Mouse (Mus musculus): Measurements from ENCODE around the gene Rorc. TPM values are rescaled to one million over a fixed set of nuclear protein-coding genes. Genes with fewer than 3 reads are reported as not detected.

Gene Rorc
- polyA plus RNA-seq, 1 experiment from 2014 or later = 0.49 TPM

- ATAC-seq (ENCODE audit: low FRiP score, low read depth) = no peak
Measured at GRCm38 (mm10) chr3:94377028-94377923, 4.7 kb downstream of the Rorc start.

DNA sequence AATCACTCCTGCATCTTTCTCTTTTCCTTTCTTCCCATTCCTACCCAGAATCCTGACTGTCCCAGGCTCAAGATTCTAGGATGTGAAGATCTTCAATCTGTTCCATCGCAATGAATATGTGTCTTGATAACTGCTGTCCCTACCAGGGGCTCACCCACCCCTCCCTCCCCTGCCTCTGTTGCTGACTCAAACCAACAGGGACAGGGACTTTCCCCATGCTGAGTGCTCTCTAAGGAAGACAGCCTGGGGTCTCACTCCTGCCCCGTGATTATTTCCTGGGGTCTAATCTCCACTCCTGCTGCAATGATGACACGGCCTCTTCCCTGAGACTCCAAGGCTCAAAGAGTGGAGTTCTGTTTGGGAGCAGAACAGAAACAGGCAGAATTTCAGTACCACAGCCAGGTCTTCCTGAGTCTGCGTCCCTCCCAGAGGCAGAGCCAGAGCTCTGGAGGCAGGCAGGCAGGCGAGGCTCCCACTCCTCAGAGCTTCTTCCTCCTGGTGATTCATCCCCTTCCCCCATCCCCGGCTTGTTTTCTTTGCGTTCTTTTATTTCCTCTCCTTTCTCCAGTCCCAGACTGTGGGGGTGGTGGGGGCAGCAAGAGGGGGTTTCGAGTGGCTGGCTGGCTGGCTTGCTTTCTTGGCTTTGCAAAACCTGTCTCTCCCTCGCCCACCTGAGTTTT lies 7.4 kb downstream of the Rorc start:
- no peak for ATAC-seq (ENCODE audit: low FRiP score, low read depth)
- Histone ChIP-seq H3K36me3 (no peaks in the 10 kb centered on the region), H3K4me1 (replicated peaks) (no peaks in the 10 kb centered on the region), H3K27me3 (no peaks in the 10 kb centered on the region), H3K4me2 (no peak overlapping the region), H3K4me3 (no peak overlapping the region), H3K9me3 (no peaks in the 10 kb centered on the region), H3K27ac (replicated peaks) (no peak overlapping the region), H3K9ac (no peak overlapping the region)
- 36% methylated on average over 9 of the region's 9 CpGs for WGBS

More at GRCm38 (mm10) chr3:94377028-94377923, 4.7 kb downstream of the Rorc start:
- no peak overlapping the region for H3K4me2 ChIP-seq
- H3K9me3 ChIP-seq = no peaks in the 10 kb centered on the region
- 19% methylated on average over 13 of the region's 13 CpGs for WGBS
- no peak overlapping the region for H3K27ac ChIP-seq (replicated peaks)
- H3K4me1 ChIP-seq (replicated peaks) = peaks cover 17% of the 10 kb centered on the region
- no peaks in the 10 kb centered on the region for H3K27me3 ChIP-seq
- no peak overlapping the region for H3K9ac ChIP-seq
- no peaks in the 10 kb centered on the region for H3K36me3 ChIP-seq
- H3K4me3 ChIP-seq = no peak overlapping the region

GRCm38 (mm10) chr3:94382308-94382707 lies 9.7 kb downstream of the Rorc start:
- Histone ChIP-seq H3K4me3 (no peak overlapping the region), H3K4me2 (no peak overlapping the region), H3K36me3 (no peaks in the 10 kb centered on the region), H3K9ac (no peak overlapping the region), H3K27ac (replicated peaks) (no peak overlapping the region), H3K27me3 (no peaks in the 10 kb centered on the region), H3K9me3 (no peaks in the 10 kb centered on the region), H3K4me1 (replicated peaks) (no peaks in the 10 kb centered on the region)
- no peak for ATAC-seq (ENCODE audit: low FRiP score, low read depth)
- WGBS = 77% methylated on average over 5 of the region's 5 CpGs

DNA sequence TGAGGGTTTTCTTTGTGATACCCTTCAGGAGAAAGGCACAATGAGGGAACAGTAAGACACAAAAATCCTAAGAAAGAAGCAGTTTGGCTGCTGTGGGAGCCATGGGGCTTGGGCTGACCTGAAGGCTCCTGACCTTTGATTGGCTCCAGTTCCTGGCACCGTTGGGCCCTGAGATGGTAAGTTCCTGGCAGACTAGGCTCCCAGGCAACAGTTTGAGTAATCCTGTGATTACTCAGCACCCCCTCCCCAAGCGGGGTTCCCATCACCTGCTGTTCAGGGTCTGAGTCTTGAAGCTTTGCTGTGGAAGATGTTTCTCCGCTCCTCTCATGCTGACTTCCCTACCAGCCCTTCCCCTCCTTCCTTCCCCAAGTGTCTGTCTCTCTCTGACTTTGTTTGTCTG lies 10.9 kb downstream of the Rorc start:
- 69% methylated on average over 3 of the region's 3 CpGs for WGBS
- H3K36me3 ChIP-seq = no peaks in the 10 kb centered on the region
- H3K27me3 ChIP-seq = no peaks in the 10 kb centered on the region
- H3K9me3 ChIP-seq = no peaks in the 10 kb centered on the region
- no peak for ATAC-seq (ENCODE audit: low FRiP score, low read depth)
- H3K27ac ChIP-seq (replicated peaks) = no peak overlapping the region
- no peaks in the 10 kb centered on the region for H3K4me1 ChIP-seq (replicated peaks)
- no peak overlapping the region for H3K9ac ChIP-seq
- H3K4me2 ChIP-seq = no peak overlapping the region
- H3K4me3 ChIP-seq = no peak overlapping the region

DNA sequence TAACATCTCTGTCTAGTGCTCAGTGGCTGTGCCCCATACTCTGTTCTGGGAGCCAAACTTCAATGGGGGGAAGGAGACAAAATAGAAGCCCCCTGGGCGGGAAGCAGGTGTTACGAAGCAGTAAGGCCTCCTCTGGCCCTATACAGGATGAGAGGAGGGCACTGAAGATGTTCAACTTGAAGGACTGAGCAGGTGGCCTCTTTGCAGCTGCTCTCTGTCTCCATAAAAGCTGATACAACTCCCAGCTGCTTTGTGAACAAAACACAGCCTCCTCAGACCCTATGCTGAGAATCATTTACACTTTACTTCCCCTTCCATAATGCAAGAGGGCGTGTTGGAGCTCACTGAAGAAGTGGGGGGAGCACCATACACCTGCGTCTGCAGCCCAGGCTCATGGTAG lies 14.1 kb downstream of the Rorc start:
- no peak overlapping the region for H3K4me3 ChIP-seq
- no peak overlapping the region for H3K4me2 ChIP-seq
- H3K9ac ChIP-seq = no peak overlapping the region
- no peaks in the 10 kb centered on the region for H3K27me3 ChIP-seq
- no peak overlapping the region for H3K27ac ChIP-seq (replicated peaks)
- ATAC-seq (ENCODE audit: low FRiP score, low read depth) = no peak
- H3K36me3 ChIP-seq = no peaks in the 10 kb centered on the region
- H3K4me1 ChIP-seq (replicated peaks) = no peaks in the 10 kb centered on the region
- WGBS = 64% methylated on average over 4 of the region's 4 CpGs
- no peaks in the 10 kb centered on the region for H3K9me3 ChIP-seq

- Histone ChIP-seq H3K4me3 (no peak overlapping the region), H3K36me3 (no peaks in the 10 kb centered on the region), H3K4me1 (replicated peaks) (no peaks in the 10 kb centered on the region), H3K4me2 (no peak overlapping the region), H3K27ac (replicated peaks) (no peak overlapping the region), H3K9me3 (no peaks in the 10 kb centered on the region), H3K9ac (no peak overlapping the region), H3K27me3 (no peaks in the 10 kb centered on the region)
- 91% methylated on average over 10 of the region's 10 CpGs for WGBS
- no peak for ATAC-seq (ENCODE audit: low FRiP score, low read depth)
Measured at GRCm38 (mm10) chr3:94387391-94387790, 14.8 kb downstream of the Rorc start.

- Histone ChIP-seq H3K4me3 (no peak overlapping the region), H3K27ac (replicated peaks) (no peak overlapping the region), H3K9me3 (no peaks in the 10 kb centered on the region), H3K9ac (no peak overlapping the region), H3K36me3 (no peaks in the 10 kb centered on the region), H3K27me3 (no peaks in the 10 kb centered on the region), H3K4me1 (replicated peaks) (peaks cover 2% of the 10 kb centered on the region; the same call in 1 of the 2 replicates), H3K4me2 (no peak overlapping the region)
- 81% methylated on average over 4 of the region's 5 CpGs for WGBS
- no peak for ATAC-seq (ENCODE audit: low FRiP score, low read depth)
Measured at GRCm38 (mm10) chr3:94388047-94388446, 15.5 kb downstream of the Rorc start.

GRCm38 (mm10) chr3:94389420-94389819 lies 16.8 kb downstream of the Rorc start:
- H3K27me3 ChIP-seq = no peaks in the 10 kb centered on the region
- peaks cover 4% of the 10 kb centered on the region; the same call in 1 of the 2 replicates for H3K4me1 ChIP-seq (replicated peaks)
- no peak for ATAC-seq (ENCODE audit: low FRiP score, low read depth)
- 96% methylated on average over 16 of the region's 16 CpGs for WGBS
- no peaks in the 10 kb centered on the region for H3K9me3 ChIP-seq
- no peak overlapping the region for H3K27ac ChIP-seq (replicated peaks)
- no peak overlapping the region for H3K4me2 ChIP-seq
- no peak overlapping the region for H3K9ac ChIP-seq
- no peak overlapping the region for H3K4me3 ChIP-seq
- no peaks in the 10 kb centered on the region for H3K36me3 ChIP-seq

GRCm38 (mm10) chr3:94391001-94391400 lies 18.4 kb downstream of the Rorc start:
- WGBS = 74% methylated on average over 5 of the region's 5 CpGs
- H3K27me3 ChIP-seq = no peaks in the 10 kb centered on the region
- H3K4me3 ChIP-seq = no peak overlapping the region
- H3K36me3 ChIP-seq = no peaks in the 10 kb centered on the region
- H3K9me3 ChIP-seq = no peaks in the 10 kb centered on the region
- H3K9ac ChIP-seq = no peak overlapping the region
- ATAC-seq (ENCODE audit: low FRiP score, low read depth) = no peak
- H3K27ac ChIP-seq (replicated peaks) = no peak overlapping the region
- peaks cover 4% of the 10 kb centered on the region; the same call in 1 of the 2 replicates for H3K4me1 ChIP-seq (replicated peaks)
- no peak overlapping the region for H3K4me2 ChIP-seq

DNA sequence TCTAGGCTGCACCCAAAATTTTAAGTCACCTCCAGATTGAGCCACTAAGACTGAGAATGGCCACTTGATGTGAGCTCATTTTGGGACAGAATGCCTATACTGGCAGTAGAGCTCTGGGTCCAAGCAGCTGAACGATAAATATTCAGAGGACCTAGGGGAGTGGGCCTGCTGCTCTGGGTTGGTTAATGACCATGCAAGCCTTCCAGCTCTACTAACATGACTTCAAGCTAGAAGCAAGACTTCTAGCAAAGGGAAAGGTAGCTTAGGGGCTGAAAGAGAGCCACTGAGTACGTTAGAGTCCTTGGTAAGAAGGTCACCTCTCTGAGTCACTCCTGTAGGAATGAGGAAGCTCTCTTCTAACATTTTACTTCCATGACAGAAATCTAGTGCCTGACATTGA lies 19.5 kb downstream of the Rorc start:
- no peak overlapping the region for H3K4me2 ChIP-seq
- 95% methylated on average over 2 of the region's 2 CpGs for WGBS
- ATAC-seq (ENCODE audit: low FRiP score, low read depth) = no peak

GRCm38 (mm10) chr3:94393049-94393448 lies 20.5 kb downstream of the Rorc start:
- 56% methylated on average over 4 of the region's 4 CpGs for WGBS
- Histone ChIP-seq H3K36me3 (no peaks in the 10 kb centered on the region), H3K4me3 (no peak overlapping the region), H3K4me2 (no peak overlapping the region), H3K9me3 (no peaks in the 10 kb centered on the region), H3K27me3 (no peaks in the 10 kb centered on the region), H3K9ac (no peak overlapping the region), H3K27ac (replicated peaks) (no peak overlapping the region), H3K4me1 (replicated peaks) (peaks cover 4% of the 10 kb centered on the region; the same call in 1 of the 2 replicates)
- no peak for ATAC-seq (ENCODE audit: low FRiP score, low read depth)

More for the DNA sequence above, 19.5 kb downstream of the Rorc start:
- H3K9me3 ChIP-seq = no peaks in the 10 kb centered on the region
- H3K9ac ChIP-seq = no peak overlapping the region
- H3K4me3 ChIP-seq = no peak overlapping the region
- peaks cover 4% of the 10 kb centered on the region; the same call in 1 of the 2 replicates for H3K4me1 ChIP-seq (replicated peaks)
- no peaks in the 10 kb centered on the region for H3K27me3 ChIP-seq
- no peak overlapping the region for H3K27ac ChIP-seq (replicated peaks)
- no peaks in the 10 kb centered on the region for H3K36me3 ChIP-seq

DNA sequence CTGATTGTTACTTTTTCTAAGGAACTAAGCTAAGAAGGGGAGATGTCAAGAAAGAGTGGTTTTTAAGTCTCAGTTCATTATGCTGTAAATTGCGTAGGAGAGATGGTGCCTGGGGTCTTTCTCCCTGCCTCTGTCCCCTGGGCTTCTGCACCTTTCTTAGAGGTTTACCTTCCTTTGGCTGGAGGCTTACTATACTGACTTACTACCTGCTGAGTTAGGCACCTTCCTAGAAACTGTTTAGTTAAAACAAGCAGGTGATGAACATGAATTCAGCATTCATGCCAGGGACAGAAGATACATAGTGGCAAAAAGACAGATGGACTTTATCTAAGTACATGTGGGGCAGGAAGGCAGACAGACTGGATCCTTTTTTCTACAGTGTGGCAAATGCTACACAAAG lies 23.7 kb downstream of the Rorc start:
- no peak overlapping the region for H3K9ac ChIP-seq
- H3K27me3 ChIP-seq = no peaks in the 10 kb centered on the region
- H3K9me3 ChIP-seq = no peaks in the 10 kb centered on the region
- no peak overlapping the region for H3K4me3 ChIP-seq
- no peak overlapping the region for H3K27ac ChIP-seq (replicated peaks)
- 75% methylated on average over 1 of the region's 1 CpGs for WGBS
- H3K4me2 ChIP-seq = no peak overlapping the region
- ATAC-seq (ENCODE audit: low FRiP score, low read depth) = no peak
- H3K36me3 ChIP-seq = no peaks in the 10 kb centered on the region
- peaks cover 21% of the 10 kb centered on the region for H3K4me1 ChIP-seq (replicated peaks)

Measured in hindbrain, embryonic 15.5 days (tissue).